Mouse (Mus musculus): ENCODE data around the gene Izumo4. TPM values are rescaled to one million over a fixed set of nuclear protein-coding genes. Genes with fewer than 3 reads are reported as not detected.
A peak's percentile ranks its signal among the peaks of the same experiment; 100 is the strongest.

Gene Izumo4
- 15.5 and 15.9 TPM in 2 replicates for polyA plus RNA-seq (2014; fragmentation: Nextera tagmentation; extraction: Ambion mirVana)

DNA sequence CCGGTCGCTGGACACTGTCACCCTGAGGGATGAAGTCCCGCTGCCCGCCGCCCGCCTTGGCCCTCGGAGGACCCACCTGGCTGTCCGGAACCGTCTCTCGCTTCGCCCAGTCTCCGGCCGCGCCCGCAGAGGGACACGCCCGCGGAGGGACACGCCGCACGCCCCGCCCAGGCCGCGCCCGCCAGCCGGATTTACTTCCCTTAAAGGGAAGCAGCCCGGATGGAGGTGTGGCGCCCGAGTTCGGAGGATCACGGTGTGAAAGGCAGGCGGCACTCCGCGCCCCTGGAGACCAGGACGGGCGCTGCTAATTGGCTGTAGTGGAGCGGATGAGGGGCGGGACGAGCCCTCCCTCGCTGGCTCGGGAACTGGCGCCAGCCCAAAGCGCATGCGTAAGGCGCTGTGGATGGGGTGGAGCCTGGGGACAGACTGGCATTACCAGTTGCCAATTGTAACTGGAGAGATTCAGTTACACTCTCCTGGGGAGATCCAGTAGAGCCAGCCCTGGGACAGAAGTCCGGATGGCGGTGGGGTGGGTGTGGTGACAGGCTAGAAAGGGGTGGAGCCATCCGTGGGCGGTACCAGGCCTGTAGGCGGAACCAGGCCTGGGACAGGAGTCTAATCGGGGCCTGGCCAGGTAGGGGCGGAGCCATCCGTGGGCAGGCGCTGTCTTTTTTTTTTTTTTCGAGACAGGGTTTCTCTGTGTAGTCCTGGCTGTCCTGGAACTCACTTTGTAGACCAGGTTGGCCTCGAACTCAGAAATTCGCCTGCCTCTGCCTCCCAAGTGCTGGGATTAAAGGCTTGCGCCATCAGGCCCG lies at the start of gene Izumo4, which contains the start of gene Mob3a:
Izumo4 (plus strand) TSS at position 464 of the 815 bp plus-strand sequence.
Mob3a (minus strand) TSS at position 257 of the 815 bp plus-strand sequence.
- ATAC-seq (replicated peaks; ENCODE audit: low FRiP score, low TSS enrichment, low read depth) (peak; percentile 96), DNase-seq (ENCODE audit: low spot score) (peak; percentile 97)
- Histone ChIP-seq H3K4me1 (replicated peaks; ENCODE audit: control insufficient read depth, insufficient read depth, low read length) (peaks cover 26% of the 10 kb centered on the region), H3K9me3 (ENCODE audit: control insufficient read depth, low read length) (no peaks in the 10 kb centered on the region), H3K4me3 (ENCODE audit: low read depth, low read length) (peak within 1 kb of the TSS; percentile 63), H3K4me2 (ENCODE audit: low read length) (peak within 1 kb of the TSS; percentile 69), H3K27me3 (replicated peaks; ENCODE audit: control insufficient read depth, insufficient read depth, low read length) (no peaks in the 10 kb centered on the region), H3K36me3 (ENCODE audit: control insufficient read depth, insufficient read depth, low read length) (peaks cover 16% of the 10 kb centered on the region), H3K9ac (ENCODE audit: low read length) (peak within 1 kb of the TSS; percentile 59), H3K27ac (ENCODE audit: low read depth) (peak within 1 kb of the TSS; percentile 79)
- WGBS, result under 1% methylated on average over 57 of the region's 59 CpGs

DNA sequence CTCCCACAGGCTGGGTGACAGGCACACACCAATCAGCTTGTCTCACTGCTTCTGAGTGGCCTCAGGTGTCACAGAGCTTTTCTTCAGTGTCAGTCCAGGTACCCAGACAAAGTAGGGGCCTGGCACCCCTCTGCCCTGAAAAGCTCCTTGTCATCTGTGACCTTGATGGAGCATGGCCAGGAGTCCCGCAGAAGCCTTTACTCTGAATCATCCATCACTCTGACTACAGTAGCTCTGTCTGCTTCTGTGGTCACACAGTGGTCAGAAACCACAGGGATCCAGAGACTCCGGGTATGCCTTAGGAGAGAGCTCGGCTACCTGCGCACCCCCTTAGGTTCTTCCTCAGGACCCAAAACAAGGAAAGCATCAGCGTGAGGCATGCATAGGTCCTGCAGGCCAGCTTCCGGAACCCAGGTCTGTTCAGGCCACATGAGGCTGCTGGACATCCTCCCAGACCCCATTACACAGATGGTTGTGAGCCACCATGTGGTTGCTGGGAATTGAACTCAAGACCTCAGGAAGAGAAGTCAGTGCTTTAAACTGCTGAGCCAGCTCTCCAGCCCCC lies 48.7 kb upstream of the Izumo4 start:
- no peak for DNase-seq (ENCODE audit: low spot score)
- Histone ChIP-seq H3K9ac (ENCODE audit: low read length) (no peak overlapping the region), H3K27me3 (replicated peaks; ENCODE audit: control insufficient read depth, insufficient read depth, low read length) (no peaks in the 10 kb centered on the region), H3K36me3 (ENCODE audit: control insufficient read depth, insufficient read depth, low read length) (peaks cover 6% of the 10 kb centered on the region; the same call in 1 of the 2 replicates), H3K9me3 (ENCODE audit: control insufficient read depth, low read length) (no peaks in the 10 kb centered on the region), H3K4me2 (ENCODE audit: low read length) (no peak overlapping the region), H3K27ac (ENCODE audit: low read depth) (no peak overlapping the region), H3K4me1 (replicated peaks; ENCODE audit: control insufficient read depth, insufficient read depth, low read length) (peaks cover 14% of the 10 kb centered on the region), H3K4me3 (ENCODE audit: low read depth, low read length) (no peak overlapping the region)
- 87% methylated on average over 6 of the region's 6 CpGs for WGBS
- no peak for ATAC-seq (replicated peaks; ENCODE audit: low FRiP score, low TSS enrichment, low read depth)

DNA sequence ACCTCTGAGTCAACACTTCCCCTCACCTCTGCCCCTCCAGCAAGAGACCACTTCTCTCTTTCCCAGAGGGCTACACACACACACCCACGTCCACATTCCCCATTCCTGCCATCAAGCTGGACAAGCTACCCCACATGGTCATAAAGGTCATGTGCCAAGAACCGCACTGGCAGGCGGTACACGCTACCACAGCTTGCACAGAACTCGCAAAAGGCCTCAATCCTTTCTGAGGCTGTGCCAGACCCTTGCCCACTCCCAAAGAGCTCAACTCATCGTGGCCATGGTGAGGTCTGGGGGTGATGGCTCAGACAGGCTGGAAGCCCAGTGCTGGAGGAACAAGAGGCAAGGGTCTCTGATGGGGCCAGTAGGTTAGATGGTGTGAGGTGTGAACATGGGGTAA lies 47.1 kb upstream of the Izumo4 start:
- no peaks in the 10 kb centered on the region; the same call in 1 of the 2 replicates for H3K36me3 ChIP-seq (ENCODE audit: control insufficient read depth, insufficient read depth, low read length)
- no peaks in the 10 kb centered on the region for H3K9me3 ChIP-seq (ENCODE audit: control insufficient read depth, low read length)
- no peak overlapping the region; the same call in 1 of the 2 replicates for H3K9ac ChIP-seq (ENCODE audit: low read length)
- WGBS, result 82% methylated on average over 6 of the region's 6 CpGs
- no peak for ATAC-seq (replicated peaks; ENCODE audit: low FRiP score, low TSS enrichment, low read depth)
- H3K4me2 ChIP-seq (ENCODE audit: low read length), result peak overlapping the region; percentile 76
- H3K4me1 ChIP-seq (replicated peaks; ENCODE audit: control insufficient read depth, insufficient read depth, low read length), result peaks cover 14% of the 10 kb centered on the region
- H3K27me3 ChIP-seq (replicated peaks; ENCODE audit: control insufficient read depth, insufficient read depth, low read length), result no peaks in the 10 kb centered on the region
- peak overlapping the region; percentile 89; the same call in 1 of the 2 replicates for H3K4me3 ChIP-seq (ENCODE audit: low read depth, low read length)
- DNase-seq (ENCODE audit: low spot score), result no peak
- H3K27ac ChIP-seq (ENCODE audit: low read depth), result no peak overlapping the region

DNA sequence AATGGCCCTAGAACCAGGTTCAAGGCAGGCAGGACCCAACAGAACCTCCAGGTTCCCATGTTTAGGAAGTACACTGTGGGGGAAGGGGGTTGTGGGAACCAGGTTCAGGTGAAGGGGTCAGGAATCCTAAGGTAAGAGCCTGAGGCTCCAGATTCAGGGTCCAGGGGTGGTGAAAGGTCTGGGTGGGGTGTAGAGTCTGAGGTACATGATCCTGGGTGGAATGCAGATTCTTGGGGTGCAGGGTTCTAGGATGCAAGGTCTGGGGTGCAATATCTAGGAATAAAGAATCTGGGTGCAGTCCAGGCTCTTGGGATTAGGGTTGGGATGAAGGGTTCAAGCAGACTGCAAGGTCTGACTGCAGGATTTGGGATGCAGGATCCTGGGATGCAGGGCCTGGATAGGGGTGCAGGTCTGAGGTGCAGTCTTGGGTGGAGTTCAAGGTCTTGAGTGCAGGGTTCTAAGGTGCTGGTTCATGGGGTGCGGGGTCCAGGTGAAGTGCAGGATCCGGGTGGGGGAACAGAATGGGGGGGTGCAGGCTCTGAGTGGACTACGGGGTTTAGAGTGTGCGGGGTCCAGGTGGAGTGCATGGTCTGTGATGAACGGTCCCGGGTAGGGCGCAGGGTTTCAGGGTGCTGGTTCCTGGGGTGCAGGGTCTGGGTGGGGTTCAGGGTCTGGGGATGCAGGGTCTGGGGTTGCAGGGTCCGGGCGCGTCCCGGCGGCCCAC lies 46.4 kb upstream of the Izumo4 start:
- H3K9me3 ChIP-seq (ENCODE audit: control insufficient read depth, low read length), result no peaks in the 10 kb centered on the region
- 6% methylated on average over 10 of the region's 12 CpGs for WGBS

DNA sequence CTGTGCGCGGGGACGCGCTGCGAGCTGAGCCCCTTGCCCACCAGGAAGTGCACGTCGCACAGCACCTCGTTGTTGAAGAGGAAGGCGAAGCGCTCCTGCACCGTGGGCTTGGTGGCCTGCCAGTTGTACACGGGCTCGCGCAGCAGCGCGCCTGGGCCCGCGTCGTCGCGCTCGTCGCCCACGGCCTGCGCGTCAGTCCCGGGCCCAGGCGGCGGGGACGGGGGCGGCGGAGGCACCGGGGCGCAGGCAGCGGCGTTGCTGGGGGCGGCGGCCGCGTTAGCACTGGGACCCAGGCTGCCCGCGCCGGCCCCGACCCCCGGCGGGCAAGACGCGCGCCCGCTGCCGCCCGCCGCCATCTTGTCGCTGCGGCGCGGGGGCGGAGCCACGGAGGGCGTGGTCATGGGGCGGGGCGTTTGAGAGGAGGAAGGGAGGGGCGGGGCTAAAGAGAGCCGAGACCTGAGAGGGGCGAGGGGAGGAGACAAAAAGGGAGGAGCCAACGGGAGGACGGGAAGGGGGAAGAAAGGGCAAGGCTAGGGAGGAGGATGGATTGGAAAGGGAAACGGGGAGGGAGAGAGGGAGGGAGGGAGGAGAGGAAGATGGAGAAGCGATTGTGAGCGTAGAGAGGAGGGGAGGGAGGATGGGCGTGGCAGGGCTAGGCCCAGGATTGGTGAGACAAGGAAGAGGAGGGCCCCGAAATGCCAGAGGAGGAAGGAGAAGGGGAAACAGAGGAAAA lies 45.7 kb upstream of the Izumo4 start:
- peak overlapping the region; percentile 79 for H3K27ac ChIP-seq (ENCODE audit: low read depth)
- under 1% methylated on average over 50 of the region's 72 CpGs for WGBS

More for the DNA sequence above, 46.4 kb upstream of the Izumo4 start:
- Histone ChIP-seq H3K4me3 (ENCODE audit: low read depth, low read length) (peak overlapping the region; percentile 89), H3K27me3 (replicated peaks; ENCODE audit: control insufficient read depth, insufficient read depth, low read length) (no peaks in the 10 kb centered on the region), H3K36me3 (ENCODE audit: control insufficient read depth, insufficient read depth, low read length) (no peaks in the 10 kb centered on the region; the same call in 1 of the 2 replicates), H3K4me1 (replicated peaks; ENCODE audit: control insufficient read depth, insufficient read depth, low read length) (peaks cover 14% of the 10 kb centered on the region), H3K9ac (ENCODE audit: low read length) (peak overlapping the region; percentile 71), H3K27ac (ENCODE audit: low read depth) (no peak overlapping the region), H3K4me2 (ENCODE audit: low read length) (peak overlapping the region; percentile 76)
- peak; percentile 47; the same call in 1 of the 2 replicates for ATAC-seq (replicated peaks; ENCODE audit: low FRiP score, low TSS enrichment, low read depth)
- DNase-seq (ENCODE audit: low spot score), result no peak

DNA sequence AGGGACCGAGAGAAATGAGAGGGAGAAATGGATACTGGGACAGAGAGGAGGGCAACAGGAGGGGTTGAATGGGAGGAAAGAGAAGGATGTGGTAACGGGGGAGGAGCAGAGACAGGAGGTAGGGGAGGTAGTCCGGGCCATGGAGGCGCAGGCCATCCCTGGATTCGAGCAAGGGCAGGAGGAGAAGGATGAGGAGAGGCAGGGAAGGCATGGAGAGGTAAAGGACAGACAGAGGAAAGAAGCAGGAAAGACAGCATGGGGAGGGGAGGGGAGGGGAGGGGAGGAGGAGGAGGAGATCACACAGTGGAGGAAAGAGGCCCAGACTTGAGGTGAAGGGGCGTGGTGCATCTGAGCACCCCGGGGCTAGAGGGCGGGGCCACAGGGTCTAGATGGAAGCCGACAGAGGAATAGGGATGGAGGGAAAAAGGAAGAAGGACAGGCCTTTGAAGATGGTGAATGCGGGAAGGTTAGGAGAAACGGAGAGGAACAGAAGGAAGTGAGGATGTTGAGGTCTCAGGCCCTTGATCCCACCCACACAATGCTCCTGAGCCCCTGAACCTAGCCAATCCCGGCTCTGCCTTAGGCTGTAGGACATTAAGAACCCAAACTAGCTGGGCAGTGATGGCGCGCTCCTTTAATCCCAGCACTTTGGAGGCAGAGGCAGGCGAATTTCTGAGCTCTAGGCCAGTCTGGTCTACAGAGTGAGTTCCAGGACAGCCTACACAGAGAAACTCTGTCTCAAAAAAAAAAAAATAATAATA lies 44.9 kb upstream of the Izumo4 start, which contains the start of gene Btbd2:
Btbd2 (minus strand) TSS at position 209 of the 761 bp plus-strand sequence.
- Histone ChIP-seq H3K9ac (ENCODE audit: low read length) (peak within 1 kb of the TSS; percentile 71), H3K27me3 (replicated peaks; ENCODE audit: control insufficient read depth, insufficient read depth, low read length) (no peaks in the 10 kb centered on the region), H3K4me3 (ENCODE audit: low read depth, low read length) (peak within 1 kb of the TSS; percentile 89), H3K4me1 (replicated peaks; ENCODE audit: control insufficient read depth, insufficient read depth, low read length) (peaks cover 14% of the 10 kb centered on the region), H3K9me3 (ENCODE audit: control insufficient read depth, low read length) (no peaks in the 10 kb centered on the region), H3K36me3 (ENCODE audit: control insufficient read depth, insufficient read depth, low read length) (no peaks in the 10 kb centered on the region; the same call in 1 of the 2 replicates), H3K4me2 (ENCODE audit: low read length) (peak within 1 kb of the TSS; percentile 76), H3K27ac (ENCODE audit: low read depth) (peak within 1 kb of the TSS; percentile 79)
- ATAC-seq (replicated peaks; ENCODE audit: low FRiP score, low TSS enrichment, low read depth) (peak; percentile 24), DNase-seq (ENCODE audit: low spot score) (no peak)
- 18% methylated on average over 15 of the region's 15 CpGs for WGBS

More for the DNA sequence above, 45.7 kb upstream of the Izumo4 start:
- ATAC-seq (replicated peaks; ENCODE audit: low FRiP score, low TSS enrichment, low read depth), result peak; percentile 83
- peak overlapping the region; percentile 71 for H3K9ac ChIP-seq (ENCODE audit: low read length)
- no peaks in the 10 kb centered on the region for H3K9me3 ChIP-seq (ENCODE audit: control insufficient read depth, low read length)
- peaks cover 14% of the 10 kb centered on the region for H3K4me1 ChIP-seq (replicated peaks; ENCODE audit: control insufficient read depth, insufficient read depth, low read length)
- no peaks in the 10 kb centered on the region; the same call in 1 of the 2 replicates for H3K36me3 ChIP-seq (ENCODE audit: control insufficient read depth, insufficient read depth, low read length)
- peak overlapping the region; percentile 76 for H3K4me2 ChIP-seq (ENCODE audit: low read length)
- peak; percentile 99 for DNase-seq (ENCODE audit: low spot score)
- H3K4me3 ChIP-seq (ENCODE audit: low read depth, low read length), result peak overlapping the region; percentile 89
- H3K27me3 ChIP-seq (replicated peaks; ENCODE audit: control insufficient read depth, insufficient read depth, low read length), result no peaks in the 10 kb centered on the region

DNA sequence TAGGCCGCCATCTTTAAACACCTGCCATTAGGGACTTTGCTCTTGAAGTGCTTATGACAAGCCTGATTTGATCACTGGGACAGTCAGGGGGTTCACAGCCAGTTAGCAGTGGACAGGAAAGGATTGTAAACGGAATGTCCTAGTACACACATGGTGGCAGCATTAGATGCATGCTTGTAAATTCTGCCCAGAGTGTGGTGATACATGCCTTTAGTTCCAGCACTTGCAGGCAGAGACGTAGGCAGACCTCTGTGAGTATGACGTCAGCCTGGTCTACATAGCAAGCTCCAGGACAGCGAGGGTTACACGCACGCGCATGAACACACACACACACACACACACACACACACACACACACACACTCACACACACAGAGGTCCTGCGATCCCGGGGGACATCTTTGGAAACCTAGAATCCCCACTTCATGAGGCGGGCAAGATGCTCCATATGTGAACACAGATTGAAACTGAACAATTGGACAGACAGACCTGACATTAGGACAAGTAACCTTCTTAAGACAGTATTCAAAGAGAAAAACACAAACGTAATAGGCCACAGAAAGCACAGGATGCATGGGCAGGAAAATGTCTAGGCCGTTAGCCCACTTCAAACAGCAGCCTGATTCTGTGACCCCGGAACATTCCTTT lies 43.7 kb upstream of the Izumo4 start:
- no peak overlapping the region for H3K9ac ChIP-seq (ENCODE audit: low read length)
- no peaks in the 10 kb centered on the region; the same call in 1 of the 2 replicates for H3K36me3 ChIP-seq (ENCODE audit: control insufficient read depth, insufficient read depth, low read length)
- H3K4me1 ChIP-seq (replicated peaks; ENCODE audit: control insufficient read depth, insufficient read depth, low read length), result peaks cover 14% of the 10 kb centered on the region
- no peak overlapping the region for H3K27ac ChIP-seq (ENCODE audit: low read depth)
- H3K27me3 ChIP-seq (replicated peaks; ENCODE audit: control insufficient read depth, insufficient read depth, low read length), result no peaks in the 10 kb centered on the region
- ATAC-seq (replicated peaks; ENCODE audit: low FRiP score, low TSS enrichment, low read depth), result no peak
- 83% methylated on average over 14 of the region's 14 CpGs for WGBS
- no peak overlapping the region for H3K4me3 ChIP-seq (ENCODE audit: low read depth, low read length)
- DNase-seq (ENCODE audit: low spot score), result no peak
- H3K4me2 ChIP-seq (ENCODE audit: low read length), result no peak overlapping the region
- H3K9me3 ChIP-seq (ENCODE audit: control insufficient read depth, low read length), result no peaks in the 10 kb centered on the region

All from intestine, embryonic 14.5 days (tissue).